Mouse (Mus musculus): ENCODE measurements around the gene Fgf9. TPM values are rescaled to one million over a fixed set of nuclear protein-coding genes. Genes with fewer than 3 reads are reported as not detected.

Gene Fgf9
- polyA plus RNA-seq, 1 experiment = 41.3 TPM

DNA sequence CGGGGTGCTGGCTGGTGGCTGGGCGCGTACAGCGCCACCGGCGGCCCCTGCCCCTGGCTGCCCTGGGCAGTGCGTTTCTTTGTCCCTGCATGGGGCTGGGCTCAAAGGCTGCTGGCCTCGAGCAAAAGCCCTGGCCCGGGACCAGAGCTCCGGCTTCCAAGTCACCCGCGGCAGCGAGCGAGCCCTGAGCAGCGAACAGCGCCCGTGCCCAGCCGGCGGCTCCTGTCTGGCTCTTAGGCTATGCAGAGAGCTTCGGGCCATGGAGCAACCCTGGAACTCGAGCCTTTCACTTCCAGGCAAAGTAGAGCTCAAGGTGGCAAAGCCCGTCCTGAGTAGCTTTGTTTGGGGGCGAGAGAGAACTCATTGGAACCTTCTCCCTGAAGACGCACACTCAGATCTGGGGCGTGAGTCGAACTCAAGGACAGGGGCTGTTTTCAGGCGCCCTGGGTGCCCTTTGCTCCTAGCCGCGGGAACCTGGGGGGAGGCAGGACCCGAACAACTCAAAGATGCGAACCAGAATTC is 834 bp downstream of the Fgf9 start:
- peak overlapping the region; percentile 82 for H3K4me3 ChIP-seq (replicated peaks; ENCODE audit: insufficient read depth, low read depth, low read length)
- TF ChIP-seq POLR2A (IDR thresholded peaks at IDR 0.05; ENCODE audit: borderline replicate concordance, insufficient read depth, low read length) = 0 out of 2 replicates have a peak, but pooled peaks have one; percentile 12
- no peak for TF ChIP-seq CTCF (IDR thresholded peaks at IDR 0.05; ENCODE audit: borderline replicate concordance, insufficient read depth, low read depth, low read length)
- no peaks in the 10 kb centered on the region; the same call in 1 of the 2 replicates for H3K4me1 ChIP-seq (ENCODE audit: control insufficient read depth, insufficient read depth, low read length)
- no peaks in the 10 kb centered on the region for H3K27me3 ChIP-seq (ENCODE audit: control insufficient read depth, insufficient read depth, low read length)
- H3K27ac ChIP-seq (ENCODE audit: insufficient read depth, low read length) = peak overlapping the region; percentile 50
- peak; percentile 83 to 87 for DNase-seq
- under 1% methylated on average over 31 of the region's 31 CpGs for whole genome bisulfite sequencing

GRCm38 (mm10) chr14:58071830-58072770 is 1.8 kb downstream of the Fgf9 start:
- TF ChIP-seq CTCF (IDR thresholded peaks at IDR 0.05; ENCODE audit: borderline replicate concordance, insufficient read depth, low read depth, low read length) = no peak
- peak; percentile 71 for TF ChIP-seq POLR2A (IDR thresholded peaks at IDR 0.05; ENCODE audit: borderline replicate concordance, insufficient read depth, low read length)
- DNase-seq = peak; percentile 91 to 92
- Histone ChIP-seq H3K4me3 (replicated peaks; ENCODE audit: insufficient read depth, low read depth, low read length) (peak overlapping the region; percentile 82), H3K27ac (ENCODE audit: insufficient read depth, low read length) (peak overlapping the region; percentile 84), H3K4me1 (ENCODE audit: control insufficient read depth, insufficient read depth, low read length) (no peaks in the 10 kb centered on the region; the same call in 1 of the 2 replicates), H3K27me3 (ENCODE audit: control insufficient read depth, insufficient read depth, low read length) (no peaks in the 10 kb centered on the region)
- under 1% methylated on average over 85 of the region's 85 CpGs for WGBS

DNA sequence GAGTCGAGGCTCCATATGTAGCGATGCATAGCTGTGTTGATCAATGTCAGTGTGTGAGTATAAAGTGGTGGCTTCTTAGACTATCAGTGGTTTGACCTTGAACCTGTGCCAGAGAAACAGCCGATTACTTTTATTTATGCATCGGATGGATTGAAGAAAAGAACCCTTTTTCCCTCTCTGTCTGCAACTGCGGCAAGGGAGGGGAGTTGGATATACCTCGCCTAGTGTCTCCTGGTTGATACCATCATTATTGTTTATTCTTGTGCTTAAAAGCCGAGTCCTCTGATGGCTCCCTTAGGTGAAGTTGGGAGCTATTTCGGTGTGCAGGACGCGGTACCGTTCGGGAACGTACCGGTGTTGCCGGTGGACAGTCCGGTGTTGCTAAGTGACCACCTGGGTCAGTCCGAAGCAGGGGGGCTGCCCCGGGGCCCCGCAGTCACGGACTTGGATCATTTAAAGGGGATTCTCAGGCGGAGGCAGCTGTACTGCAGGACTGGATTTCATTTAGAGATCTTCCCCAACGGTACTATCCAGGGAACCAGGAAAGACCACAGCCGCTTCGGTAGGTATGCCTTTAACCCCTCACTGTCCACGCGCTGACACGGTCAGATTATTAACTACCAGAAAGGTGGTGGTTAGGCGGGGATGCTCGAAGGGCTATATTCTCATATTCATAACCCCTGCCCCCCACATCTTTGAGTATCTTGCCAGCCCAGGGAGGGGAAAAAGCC is 2.6 kb downstream of the Fgf9 start:
- no peaks in the 10 kb centered on the region for H3K27me3 ChIP-seq (ENCODE audit: control insufficient read depth, insufficient read depth, low read length)
- peak; percentile 55 to 72 for DNase-seq
- peaks cover 5% of the 10 kb centered on the region; the same call in 1 of the 2 replicates for H3K4me1 ChIP-seq (ENCODE audit: control insufficient read depth, insufficient read depth, low read length)
- WGBS = 2% methylated on average over 29 of the region's 29 CpGs
- H3K4me3 ChIP-seq (replicated peaks; ENCODE audit: insufficient read depth, low read depth, low read length) = peak overlapping the region; percentile 82
- H3K27ac ChIP-seq (ENCODE audit: insufficient read depth, low read length) = peak overlapping the region; percentile 84
- peak; percentile 8; the same call in 1 of the 2 replicates for TF ChIP-seq POLR2A (IDR thresholded peaks at IDR 0.05; ENCODE audit: borderline replicate concordance, insufficient read depth, low read length)
- TF ChIP-seq CTCF (IDR thresholded peaks at IDR 0.05; ENCODE audit: borderline replicate concordance, insufficient read depth, low read depth, low read length) = no peak

DNA sequence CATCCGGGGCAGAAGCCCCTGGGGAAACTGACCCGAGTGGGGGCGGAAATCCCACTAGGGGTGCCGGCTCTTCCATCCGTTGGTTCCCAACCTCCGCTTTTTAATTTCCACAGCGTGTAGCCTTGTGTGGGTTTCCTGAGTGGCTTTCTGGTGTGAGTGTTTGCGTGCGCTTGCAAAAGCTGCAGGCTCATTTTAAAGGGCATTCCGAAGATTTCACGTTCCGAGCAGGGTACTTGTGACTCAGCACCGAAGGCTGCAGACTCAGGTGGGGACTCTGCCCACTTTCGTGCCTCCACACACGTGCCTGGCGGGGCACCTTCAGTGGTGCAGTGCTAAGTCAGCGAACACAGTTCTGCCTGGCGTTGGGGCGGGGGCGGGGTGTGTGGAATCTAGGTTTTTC is 3.6 kb downstream of the Fgf9 start:
- under 1% methylated on average over 20 of the region's 20 CpGs for WGBS
- peak; percentile 46 to 57 for DNase-seq
- TF ChIP-seq POLR2A (IDR thresholded peaks at IDR 0.05; ENCODE audit: borderline replicate concordance, insufficient read depth, low read length) (no peak), CTCF (IDR thresholded peaks at IDR 0.05; ENCODE audit: borderline replicate concordance, insufficient read depth, low read depth, low read length) (no peak)
- Histone ChIP-seq H3K27me3 (ENCODE audit: control insufficient read depth, insufficient read depth, low read length) (no peaks in the 10 kb centered on the region), H3K27ac (ENCODE audit: insufficient read depth, low read length) (peak overlapping the region; percentile 2; the same call in 1 of the 2 replicates), H3K4me3 (replicated peaks; ENCODE audit: insufficient read depth, low read depth, low read length) (peak overlapping the region; percentile 93), H3K4me1 (ENCODE audit: control insufficient read depth, insufficient read depth, low read length) (peaks cover 5% of the 10 kb centered on the region; the same call in 1 of the 2 replicates)

GRCm38 (mm10) chr14:58074621-58075432 is 4.5 kb downstream of the Fgf9 start:
- DNase-seq = peak; percentile 79 to 84
- Histone ChIP-seq H3K4me3 (replicated peaks; ENCODE audit: insufficient read depth, low read depth, low read length) (peak overlapping the region; percentile 93), H3K27me3 (ENCODE audit: control insufficient read depth, insufficient read depth, low read length) (no peaks in the 10 kb centered on the region), H3K4me1 (ENCODE audit: control insufficient read depth, insufficient read depth, low read length) (peaks cover 8% of the 10 kb centered on the region; the same call in 1 of the 2 replicates), H3K27ac (ENCODE audit: insufficient read depth, low read length) (peak overlapping the region; percentile 94)
- under 1% methylated on average over 60 of the region's 61 CpGs for WGBS
- peak; percentile 38; the same call in 1 of the 2 replicates for TF ChIP-seq POLR2A (IDR thresholded peaks at IDR 0.05; ENCODE audit: borderline replicate concordance, insufficient read depth, low read length)
- no peak for TF ChIP-seq CTCF (IDR thresholded peaks at IDR 0.05; ENCODE audit: borderline replicate concordance, insufficient read depth, low read depth, low read length)

DNA sequence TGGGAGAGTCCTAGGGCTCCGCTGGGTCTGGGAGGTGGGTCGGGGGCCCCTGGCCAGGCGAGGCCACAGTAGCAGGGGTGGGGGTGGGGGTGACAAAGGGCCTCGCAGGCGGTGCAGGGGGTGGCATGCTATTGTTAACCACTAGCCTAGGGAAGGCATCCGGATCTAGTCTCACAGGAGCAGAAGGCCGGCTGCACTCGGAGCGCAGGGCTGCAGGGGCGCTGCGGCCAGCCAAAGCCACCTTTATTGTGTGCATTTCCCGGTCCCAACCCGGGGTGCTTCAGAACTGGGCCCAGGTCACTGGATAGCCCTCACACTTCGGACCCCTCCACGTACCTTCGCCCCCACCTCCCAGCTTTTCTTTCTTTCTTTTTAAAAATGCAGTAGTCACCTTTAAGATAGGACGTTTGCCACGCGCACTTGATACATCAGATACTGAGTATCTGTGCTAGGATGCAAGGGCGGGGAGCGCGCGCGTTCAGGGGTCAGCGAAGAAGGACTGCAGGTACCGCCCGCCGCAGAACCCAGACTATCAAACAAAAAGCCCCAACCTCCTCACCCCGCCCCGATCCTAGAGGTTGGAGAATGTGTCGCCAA is 5.2 kb downstream of the Fgf9 start:
- TF ChIP-seq CTCF (IDR thresholded peaks at IDR 0.05; ENCODE audit: borderline replicate concordance, insufficient read depth, low read depth, low read length) (no peak), POLR2A (IDR thresholded peaks at IDR 0.05; ENCODE audit: borderline replicate concordance, insufficient read depth, low read length) (no peak)
- no peaks in the 10 kb centered on the region for H3K27me3 ChIP-seq (ENCODE audit: control insufficient read depth, insufficient read depth, low read length)
- H3K27ac ChIP-seq (ENCODE audit: insufficient read depth, low read length) = peak overlapping the region; percentile 95
- peaks cover 8% of the 10 kb centered on the region; the same call in 1 of the 2 replicates for H3K4me1 ChIP-seq (ENCODE audit: control insufficient read depth, insufficient read depth, low read length)
- H3K4me3 ChIP-seq (replicated peaks; ENCODE audit: insufficient read depth, low read depth, low read length) = peak overlapping the region; percentile 93
- peak; percentile 75 to 78 for DNase-seq
- under 1% methylated on average over 31 of the region's 31 CpGs for WGBS

Data from cerebellum, adult 2 months (tissue).